Mouse (Mus musculus) C2C12 (cell line): ENCODE data around the gene Aph1a.

Experiments
- CTCF ChIP-seq: IDR thresholded peaks from one replicate; pipeline ENCODE4 v1.5.1; 2011; ENCODE audit not compliant: control insufficient read depth, insufficient read depth, insufficient read length
- MYOD1 ChIP-seq: IDR thresholded peaks from one replicate; pipeline ENCODE4 v1.6.1; 2011; ENCODE audit warnings: low read depth; ENCODE audit not compliant: control insufficient read depth, insufficient read length
- MYOG ChIP-seq: IDR thresholded peaks from one replicate; pipeline ENCODE4 v1.6.1; 2011; ENCODE audit not compliant: control insufficient read depth, insufficient read length; ENCODE audit errors: extremely low read depth

DNA sequence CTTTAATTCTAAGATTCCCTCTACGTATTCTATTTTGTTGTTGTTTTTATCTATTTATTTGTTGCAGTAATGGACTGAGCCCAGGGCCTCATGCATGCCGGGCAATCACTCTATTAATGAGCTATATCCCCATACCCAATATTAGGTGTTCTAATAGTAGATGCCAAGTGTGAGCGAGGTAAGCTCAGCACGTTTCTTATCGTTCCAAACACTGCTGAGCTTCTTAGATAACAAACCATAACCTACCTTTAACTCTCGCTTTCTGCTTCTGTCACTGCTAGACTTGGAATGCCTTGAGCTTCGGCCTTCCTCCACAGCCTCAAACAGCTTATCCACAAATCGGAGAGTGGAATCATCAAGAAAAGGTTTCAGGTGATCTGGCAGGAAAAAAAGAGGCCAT lies 42.5 kb upstream of the Aph1a start:
- no peak for TF ChIP-seq MYOD1
- TF ChIP-seq CTCF, result no peak
- no peak for TF ChIP-seq MYOG
